Comparison of ENCODE assay signal across 16 mouse cellular contexts in genomic region chr8:118748041-118748604, GRCm38 (mm10).
"Had no signal": no experiment of that assay in that cellular context is flagged by ENCODE, and none has a peak within 500 bp of the region (broad histone marks: within the 10 kb centered on the region; RNA-seq: fewer than 3 reads in every experiment).

No protein-coding gene starts in this region.

- H3K27me3 ChIP-seq: lung, embryonic 15.5 days; megakaryocyte, embryonic 14.5 days; neural tube, embryonic 12.5 days; stomach, embryonic 15.5 days had no signal

- ATAC-seq: lung, postnatal 0 days had no signal

- H3K4me3 ChIP-seq: lung, embryonic 15.5 days; megakaryocyte, embryonic 14.5 days; neural tube, embryonic 12.5 days; stomach, embryonic 15.5 days had no signal

- H3K4me1 ChIP-seq: lung, embryonic 15.5 days; megakaryocyte, embryonic 14.5 days; stomach, embryonic 15.5 days had no signal

- H3K36me3 ChIP-seq: lung, embryonic 15.5 days; neural tube, embryonic 12.5 days; stomach, embryonic 15.5 days had no signal

- H3K9me3 ChIP-seq: lung, embryonic 15.5 days; neural tube, embryonic 12.5 days; stomach, embryonic 15.5 days had no signal

- H3K27ac ChIP-seq: liver, embryonic 14.5 days; lung, embryonic 15.5 days; macrophage; neural tube, embryonic 12.5 days; stomach, embryonic 15.5 days; stomach, postnatal 0 days had no signal

- H3K4me2 ChIP-seq: liver, embryonic 11.5 days; lung, embryonic 15.5 days; neural tube, embryonic 12.5 days; stomach, embryonic 15.5 days had no signal

- DNase-seq: lung, adult 2 months; lung, postnatal 14 days; lung, postnatal 36 days; right cerebral cortex, postnatal 14 days; thymus, adult 2 months; thymus, postnatal 25 days; thymus, postnatal 4 days had no signal

- H3K9ac ChIP-seq: liver, embryonic 14.5 days; lung, embryonic 15.5 days; neural tube, embryonic 12.5 days; stomach, embryonic 15.5 days had no signal
